Mouse (Mus musculus): ENCODE data around the gene Pnmal1. TPM values are rescaled to one million over a fixed set of nuclear protein-coding genes. Genes with fewer than 3 reads are reported as not detected.

The Pnmal1 gene
- polyA plus RNA-seq, 1 experiment, result 27.4 TPM

DNA sequence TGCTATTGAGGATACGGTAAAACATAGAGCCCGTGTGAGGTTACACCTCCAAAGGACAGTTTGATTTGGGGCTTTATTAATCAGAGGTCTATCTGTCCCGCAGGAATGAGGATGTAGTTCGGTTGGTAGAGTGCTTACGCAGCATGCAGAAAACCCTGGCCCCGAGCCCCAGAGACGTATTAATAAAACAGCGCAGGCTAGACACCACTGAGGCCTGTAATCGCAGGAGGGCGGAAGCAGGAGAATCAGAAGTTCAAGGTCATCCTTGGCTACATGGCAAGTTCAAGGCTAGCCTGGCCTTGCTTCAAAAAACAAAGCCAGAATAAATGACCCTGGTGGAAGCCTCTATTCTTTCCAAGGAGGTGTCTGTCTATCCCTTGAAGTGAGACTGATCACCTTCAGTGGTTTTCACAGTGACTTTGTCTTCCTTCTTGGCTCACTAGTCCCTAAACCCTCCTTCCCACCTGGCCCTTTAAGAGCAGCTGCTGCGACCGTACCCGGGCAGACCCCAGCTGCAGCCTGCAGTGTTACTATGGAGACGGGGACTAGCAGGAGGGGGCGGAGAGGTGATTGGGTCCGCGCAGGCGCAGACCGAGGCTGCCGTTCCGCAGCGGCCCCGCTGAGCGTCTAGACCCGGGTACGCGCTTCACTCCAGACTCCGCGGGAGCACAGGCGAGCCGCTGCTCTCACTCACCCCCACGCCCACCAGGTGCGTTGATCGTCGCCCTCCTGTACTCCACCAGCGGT is 15.2 kb upstream of the Pnmal1 start, which contains the start of gene Pnmal2:
Gene Pnmal2, plus strand, starts transcription at position 622 of the 747 bp plus-strand sequence.
- WGBS, result 9% methylated on average over 36 of the region's 36 CpGs
- TF ChIP-seq CTCF (IDR thresholded peaks at IDR 0.05; ENCODE audit: borderline replicate concordance, insufficient read depth, low read depth, low read length), result no peak
- TF ChIP-seq POLR2A (IDR thresholded peaks at IDR 0.05; ENCODE audit: borderline replicate concordance, insufficient read depth, low read length), result peak; percentile 96
- Histone ChIP-seq H3K27ac (ENCODE audit: insufficient read depth, low read length) (peak within 1 kb of the TSS; percentile 95), H3K27me3 (ENCODE audit: control insufficient read depth, insufficient read depth, low read length) (no peaks in the 10 kb centered on the region), H3K4me3 (replicated peaks; ENCODE audit: insufficient read depth, low read depth, low read length) (peak within 1 kb of the TSS; percentile 87), H3K4me1 (ENCODE audit: control insufficient read depth, insufficient read depth, low read length) (peaks cover 19% of the 10 kb centered on the region; the same call in 1 of the 2 replicates)
- peak; percentile 93 to 94 for DNase-seq

- Histone ChIP-seq H3K27me3 (ENCODE audit: control insufficient read depth, insufficient read depth, low read length) (no peaks in the 10 kb centered on the region), H3K4me1 (ENCODE audit: control insufficient read depth, insufficient read depth, low read length) (peaks cover 22% of the 10 kb centered on the region; the same call in 1 of the 2 replicates), H3K4me3 (replicated peaks; ENCODE audit: insufficient read depth, low read depth, low read length) (peak overlapping the region; percentile 87), H3K27ac (ENCODE audit: insufficient read depth, low read length) (peak overlapping the region; percentile 95)
- DNase-seq, result peak in 1 of 2 experiments; percentile 57
- no peak for TF ChIP-seq CTCF (IDR thresholded peaks at IDR 0.05; ENCODE audit: borderline replicate concordance, insufficient read depth, low read depth, low read length)
- TF ChIP-seq POLR2A (IDR thresholded peaks at IDR 0.05; ENCODE audit: borderline replicate concordance, insufficient read depth, low read length), result no peak
- WGBS, result 1% methylated on average over 22 of the region's 22 CpGs
Measured at GRCm38 (mm10) chr7:16944808-16945315, 14.6 kb upstream of the Pnmal1 start.

- peak; percentile 64 to 68 for DNase-seq
- H3K4me3 ChIP-seq (replicated peaks; ENCODE audit: insufficient read depth, low read depth, low read length), result peak overlapping the region; percentile 87
- H3K27me3 ChIP-seq (ENCODE audit: control insufficient read depth, insufficient read depth, low read length), result no peaks in the 10 kb centered on the region
- 8% methylated on average over 17 of the region's 17 CpGs for WGBS
- H3K27ac ChIP-seq (ENCODE audit: insufficient read depth, low read length), result peak overlapping the region; percentile 95
- TF ChIP-seq POLR2A (IDR thresholded peaks at IDR 0.05; ENCODE audit: borderline replicate concordance, insufficient read depth, low read length) (no peak), CTCF (IDR thresholded peaks at IDR 0.05; ENCODE audit: borderline replicate concordance, insufficient read depth, low read depth, low read length) (no peak)
- peaks cover 22% of the 10 kb centered on the region; the same call in 1 of the 2 replicates for H3K4me1 ChIP-seq (ENCODE audit: control insufficient read depth, insufficient read depth, low read length)
Measured at GRCm38 (mm10) chr7:16945419-16945818, 14.1 kb upstream of the Pnmal1 start.

DNA sequence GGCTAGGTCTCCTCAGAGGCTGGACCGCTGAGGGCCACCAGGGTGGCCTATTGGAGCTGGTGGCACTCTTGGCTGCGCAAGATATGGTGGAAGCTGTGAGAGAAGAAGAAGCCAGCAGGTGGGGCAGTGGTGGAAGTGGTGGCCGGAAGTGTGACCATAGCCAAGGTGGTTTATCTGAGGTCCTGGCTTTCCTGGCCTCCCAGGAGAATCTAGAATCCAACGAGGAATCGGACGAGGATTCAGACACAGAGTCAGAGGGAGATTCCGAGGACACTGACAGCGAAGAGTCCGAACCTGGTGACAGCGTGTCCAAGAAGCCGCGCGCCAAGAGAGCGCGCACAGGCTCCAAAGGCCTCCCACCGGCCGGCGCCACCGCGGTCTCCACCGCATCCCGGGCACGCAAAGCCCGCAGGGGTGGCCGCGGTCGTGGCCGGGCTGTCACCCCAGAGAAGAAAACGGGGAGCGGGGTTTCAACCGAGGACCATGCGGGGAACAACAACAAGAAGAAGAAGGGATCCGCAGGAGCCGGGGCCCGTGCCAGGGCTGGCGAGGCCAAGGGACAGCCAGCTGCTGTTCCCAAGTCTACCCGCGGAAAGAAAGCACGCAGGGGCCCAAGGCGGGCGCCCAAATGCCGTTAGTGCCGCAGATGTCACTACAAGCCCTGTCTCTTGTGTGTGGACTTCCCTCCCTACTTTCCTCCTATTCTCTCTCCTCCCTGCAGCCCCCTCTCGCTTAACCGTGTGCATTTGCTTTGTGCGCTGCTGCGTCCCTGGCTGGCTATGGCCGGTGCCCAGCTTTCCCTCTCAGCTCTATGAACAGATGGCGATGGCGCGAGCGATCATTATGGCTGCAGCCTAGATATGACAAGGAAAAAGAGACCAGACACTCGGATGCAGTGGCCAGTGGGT is 12.8 kb upstream of the Pnmal1 start:
- peak; percentile 80 to 85 for DNase-seq
- no peaks in the 10 kb centered on the region for H3K27me3 ChIP-seq (ENCODE audit: control insufficient read depth, insufficient read depth, low read length)
- TF ChIP-seq POLR2A (IDR thresholded peaks at IDR 0.05; ENCODE audit: borderline replicate concordance, insufficient read depth, low read length), result no peak; the same call in 1 of the 2 replicates
- TF ChIP-seq CTCF (IDR thresholded peaks at IDR 0.05; ENCODE audit: borderline replicate concordance, insufficient read depth, low read depth, low read length), result no peak
- peak overlapping the region; percentile 95 for H3K27ac ChIP-seq (ENCODE audit: insufficient read depth, low read length)
- H3K4me3 ChIP-seq (replicated peaks; ENCODE audit: insufficient read depth, low read depth, low read length), result peak overlapping the region; percentile 87
- peaks cover 26% of the 10 kb centered on the region; the same call in 1 of the 2 replicates for H3K4me1 ChIP-seq (ENCODE audit: control insufficient read depth, insufficient read depth, low read length)
- WGBS, result 3% methylated on average over 53 of the region's 53 CpGs

DNA sequence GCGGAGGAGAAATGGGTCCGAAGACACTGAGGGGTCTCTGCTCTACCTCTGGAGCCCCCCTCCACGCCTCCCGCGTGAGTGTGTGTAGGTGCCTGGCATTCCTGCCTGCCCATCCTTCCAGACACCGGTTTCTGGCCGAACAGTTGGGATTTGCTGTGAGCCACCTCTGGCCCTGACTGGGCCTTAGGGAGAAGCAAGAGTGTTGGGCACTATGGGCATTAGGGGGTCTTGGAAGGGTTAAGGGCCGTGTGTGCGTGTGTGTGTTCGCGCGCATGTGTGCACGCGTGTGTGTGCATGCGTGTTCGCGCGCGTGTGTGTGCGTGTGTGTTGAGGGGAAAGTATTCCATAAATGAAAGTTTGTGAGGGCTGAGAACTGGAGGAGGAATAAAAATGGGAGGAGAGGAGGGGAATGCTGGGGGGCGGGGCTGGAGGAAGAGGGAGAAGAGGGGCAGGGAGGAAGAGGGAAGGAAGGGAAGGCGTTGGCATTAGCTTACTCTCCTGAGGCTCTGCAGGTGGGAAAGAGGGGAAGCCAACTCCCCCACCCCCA is 12.1 kb upstream of the Pnmal1 start:
- 1% methylated on average over 21 of the region's 22 CpGs for WGBS
- peak in 1 of 2 experiments; percentile 54 for DNase-seq
- Histone ChIP-seq H3K4me1 (ENCODE audit: control insufficient read depth, insufficient read depth, low read length) (peaks cover 26% of the 10 kb centered on the region; the same call in 1 of the 2 replicates), H3K27ac (ENCODE audit: insufficient read depth, low read length) (peak overlapping the region; percentile 95), H3K4me3 (replicated peaks; ENCODE audit: insufficient read depth, low read depth, low read length) (peak overlapping the region; percentile 87), H3K27me3 (ENCODE audit: control insufficient read depth, insufficient read depth, low read length) (no peaks in the 10 kb centered on the region)
- TF ChIP-seq POLR2A (IDR thresholded peaks at IDR 0.05; ENCODE audit: borderline replicate concordance, insufficient read depth, low read length) (no peak; the same call in 1 of the 2 replicates), CTCF (IDR thresholded peaks at IDR 0.05; ENCODE audit: borderline replicate concordance, insufficient read depth, low read depth, low read length) (no peak)

GRCm38 (mm10) chr7:16947959-16948361 is 11.5 kb upstream of the Pnmal1 start:
- DNase-seq, result peak; percentile 57 to 59
- Histone ChIP-seq H3K27me3 (ENCODE audit: control insufficient read depth, insufficient read depth, low read length) (no peaks in the 10 kb centered on the region), H3K4me3 (replicated peaks; ENCODE audit: insufficient read depth, low read depth, low read length) (peak overlapping the region; percentile 87), H3K4me1 (ENCODE audit: control insufficient read depth, insufficient read depth, low read length) (peaks cover 26% of the 10 kb centered on the region; the same call in 1 of the 2 replicates), H3K27ac (ENCODE audit: insufficient read depth, low read length) (peak overlapping the region; percentile 62; the same call in 1 of the 2 replicates)
- WGBS, result 0% methylated on average over 4 of the region's 4 CpGs
- TF ChIP-seq POLR2A (IDR thresholded peaks at IDR 0.05; ENCODE audit: borderline replicate concordance, insufficient read depth, low read length) (no peak), CTCF (IDR thresholded peaks at IDR 0.05; ENCODE audit: borderline replicate concordance, insufficient read depth, low read depth, low read length) (no peak)

All from cerebellum, adult 2 months (tissue).